ENCODE assay signal across 10 mouse cellular contexts in the genomic region with DNA sequence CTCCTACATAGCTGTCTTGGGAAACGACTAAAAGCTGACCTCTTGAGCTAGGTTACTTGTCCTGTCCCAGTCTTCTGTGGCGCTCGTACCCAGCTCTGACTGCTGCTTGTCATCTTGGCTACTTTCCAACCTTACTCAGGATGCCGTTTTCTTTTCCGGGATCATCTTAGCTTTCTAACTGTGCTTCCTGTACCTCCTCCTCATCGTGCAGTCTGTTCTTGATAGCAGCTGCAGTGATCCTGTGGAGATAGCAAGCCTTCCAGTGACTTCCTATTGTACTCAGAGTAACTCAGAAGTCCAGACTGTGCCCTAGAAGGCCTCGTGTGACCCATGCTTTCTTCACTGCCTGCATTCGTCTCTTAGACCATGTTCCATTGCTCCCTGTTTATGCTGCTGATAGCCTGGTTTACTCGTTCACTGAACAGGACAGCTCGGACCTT. TPM values are rescaled to one million over a fixed set of nuclear protein-coding genes. Genes with fewer than 3 reads are reported as not detected.
DNase-seq lines count a peak whose midpoint lies in the region; ATAC-seq and TF ChIP-seq lines count a peak whose summit lies in the region.
"Had no signal": no experiment of that assay in that cellular context is flagged by ENCODE, and none has a peak within 500 bp of the region (broad histone marks: within the 10 kb centered on the region; RNA-seq: fewer than 3 reads in every experiment).

No protein-coding gene starts in this region.

- H3ac ChIP-seq in myocyte (ENCODE audit: control insufficient read depth, insufficient read length), result no peak overlapping the region

- no peaks in the 10 kb centered on the region for H3K79me2 ChIP-seq in myocyte (ENCODE audit: control insufficient read depth, insufficient read depth)

- H3K9me3 ChIP-seq in hindbrain, embryonic 14.5 days (ENCODE audit: control insufficient read depth, low read length), result no peaks in the 10 kb centered on the region

- peak overlapping the region; percentile 74 for H3K4me2 ChIP-seq in myocyte (ENCODE audit: low read depth)
- H3K4me2 ChIP-seq in hindbrain, embryonic 14.5 days (replicated peaks), result no peak overlapping the region

- no peak overlapping the region for H3K9ac ChIP-seq in hindbrain, embryonic 14.5 days

- ATAC-seq in cerebellum, adult (ENCODE audit: insufficient number of reproducible peaks, low FRiP score, low TSS enrichment), result peak; percentile 52
- ATAC-seq in inflammation-experienced regulatory T-cells, adult 6 months, result peak; percentile 60
- ATAC-seq in hindbrain, embryonic 14.5 days (ENCODE audit: low FRiP score), result no peak

- no peak overlapping the region for H3K27ac ChIP-seq in hindbrain, embryonic 14.5 days

- H3K27me3 ChIP-seq in myocyte (ENCODE audit: control insufficient read depth, insufficient read depth, insufficient read length), result no peaks in the 10 kb centered on the region
- H3K27me3 ChIP-seq in hindbrain, embryonic 14.5 days (ENCODE audit: control insufficient read depth, insufficient read depth, low read length), result no peaks in the 10 kb centered on the region
- H3K27me3 ChIP-seq: CH12.LX had no signal

- no peaks in the 10 kb centered on the region for H3K4me1 ChIP-seq in hindbrain, embryonic 14.5 days (replicated peaks; ENCODE audit: control insufficient read depth, insufficient read depth, low read length)

- no peak for TF ChIP-seq POLR2A in myocyte (IDR thresholded peaks at IDR 0.05; ENCODE audit: insufficient read length, low read depth)

- no peak for DNase-seq in cerebellum, adult 11 months
- peak; percentile 23 for DNase-seq in right cerebral cortex, adult 18-20 months
- no peak for DNase-seq in right cerebral cortex, postnatal 10 days (ENCODE audit: low spot score in 2 of 2)
- no peak for DNase-seq in hindbrain, embryonic 14.5 days (ENCODE audit: low spot score)
- no peak for DNase-seq in spleen, postnatal 14 days (ENCODE audit: low spot score in 2 of 2)

- 77% methylated on average over 10 of the region's 10 CpGs for WGBS in hindbrain, embryonic 14.5 days

- H3K36me3 ChIP-seq in myocyte (ENCODE audit: control insufficient read depth, insufficient read depth), result no peaks in the 10 kb centered on the region
- no peaks in the 10 kb centered on the region for H3K36me3 ChIP-seq in hindbrain, embryonic 14.5 days (replicated peaks; ENCODE audit: control insufficient read depth, insufficient read depth)

- H3K4me3 ChIP-seq in myocyte, result no peak overlapping the region
- H3K4me3 ChIP-seq in hindbrain, embryonic 14.5 days (replicated peaks; ENCODE audit: low read length), result no peak overlapping the region

TF ChIP-seq in myocyte, 11 proteins besides CTCF, POLR2A, EP300 and RAD21:
- TF ChIP-seq REST (IDR thresholded peaks at IDR 0.05; ENCODE audit: insufficient read depth, insufficient read length) (no peak), USF1 (IDR thresholded peaks at IDR 0.05; ENCODE audit: low read depth) (no peak), MAX (IDR thresholded peaks at IDR 0.05; ENCODE audit: low read depth) (no peak), E2F4 (IDR thresholded peaks at IDR 0.05; ENCODE audit: insufficient read depth) (no peak), TCF12 (IDR thresholded peaks at IDR 0.05; ENCODE audit: insufficient read depth, poor library complexity, severe bottlenecking) (no peak), CEBPB (IDR thresholded peaks at IDR 0.05; ENCODE audit: insufficient read depth, poor library complexity, severe bottlenecking) (no peak), MYOG (IDR thresholded peaks at IDR 0.05; ENCODE audit: control insufficient read depth in 1 of 3, insufficient read depth in 1 of 3, insufficient read length in 2 of 3, low read depth in 2 of 3) (no peak), SRF (IDR thresholded peaks at IDR 0.05; ENCODE audit: control insufficient read depth, insufficient read length, low read depth) (no peak), POLR2AphosphoS2 (IDR thresholded peaks at IDR 0.05; ENCODE audit: insufficient read length, low read depth) (no peak), TCF3 (IDR thresholded peaks at IDR 0.05; ENCODE audit: insufficient read length, low read depth) (no peak), MYOD1 (IDR thresholded peaks at IDR 0.05; ENCODE audit: control insufficient read depth in 1 of 3, insufficient read length in 2 of 3, low read depth in 2 of 3) (no peak)

RNA-seq across cellular contexts. Expression of gene Gm21985, which starts 43.1 kb away (rescaled TPM):
- not detected for polyA plus RNA-seq in inflammation-experienced regulatory T-cells, adult 6 months (2017; shearing (Covaris generic))
- not detected for polyA plus RNA-seq in myocyte (2012; fragmentation: generic; extraction: Trizol)
- not detected in 2 replicates for polyA plus RNA-seq in hindbrain, embryonic 14.5 days (2014; fragmentation: Nextera tagmentation; extraction: Ambion mirVana)
- polyA plus RNA-seq: stomach, embryonic 14.5 days had no signal

RNA-seq across cellular contexts. Expression of gene Slc12a6, which starts 43.6 kb away (rescaled TPM):
- polyA plus RNA-seq in inflammation-experienced regulatory T-cells, adult 6 months (2017; shearing (Covaris generic)), result 10 to 100 TPM; 37.3 to 57.5 (median 52.3) TPM
- 7.0 TPM for polyA plus RNA-seq in myocyte (2012; fragmentation: generic; extraction: Trizol)
- polyA plus RNA-seq in hindbrain, embryonic 14.5 days (2014; fragmentation: Nextera tagmentation; extraction: Ambion mirVana), result 25.6 and 25.7 TPM in 2 replicates

RNA-seq across cellular contexts. Expression of gene Nop10, which starts 47.5 kb away (rescaled TPM):
- polyA plus RNA-seq in inflammation-experienced regulatory T-cells, adult 6 months (2017; shearing (Covaris generic)), result 100 to 1,000 TPM; 152 to 243 (median 201) TPM
- 129 TPM for polyA plus RNA-seq in myocyte (2012; fragmentation: generic; extraction: Trizol)
- polyA plus RNA-seq in hindbrain, embryonic 14.5 days (2014; fragmentation: Nextera tagmentation; extraction: Ambion mirVana), result 169 and 177 TPM in 2 replicates

RNA-seq across cellular contexts. Expression of gene Nutm1, which starts 50.1 kb away (rescaled TPM):
- not detected for polyA plus RNA-seq in inflammation-experienced regulatory T-cells, adult 6 months (2017; shearing (Covaris generic))
- polyA plus RNA-seq in myocyte (2012; fragmentation: generic; extraction: Trizol), result not detected
- polyA plus RNA-seq in hindbrain, embryonic 14.5 days (2014; fragmentation: Nextera tagmentation; extraction: Ambion mirVana), result not detected in 2 replicates
- polyA plus RNA-seq: stomach, embryonic 14.5 days had no signal

RNA-seq across cellular contexts. Expression of gene Emc4, which starts 58.6 kb away (rescaled TPM):
- 10 to 100 TPM; 76.8 to 96.3 (median 82.0) TPM for polyA plus RNA-seq in inflammation-experienced regulatory T-cells, adult 6 months (2017; shearing (Covaris generic))
- polyA plus RNA-seq in myocyte (2012; fragmentation: generic; extraction: Trizol), result 184 TPM
- 176 and 190 TPM in 2 replicates for polyA plus RNA-seq in hindbrain, embryonic 14.5 days (2014; fragmentation: Nextera tagmentation; extraction: Ambion mirVana)
